Mouse (Mus musculus): Measurements from ENCODE around the gene Mmp9. TPM values are rescaled to one million over a fixed set of nuclear protein-coding genes. Genes with fewer than 3 reads are reported as not detected.
A peak's percentile ranks its signal among the peaks of the same experiment; 100 is the strongest.

Mmp9 gene
- polyA plus RNA-seq, 1 experiment, result 1.1 TPM

DNA sequence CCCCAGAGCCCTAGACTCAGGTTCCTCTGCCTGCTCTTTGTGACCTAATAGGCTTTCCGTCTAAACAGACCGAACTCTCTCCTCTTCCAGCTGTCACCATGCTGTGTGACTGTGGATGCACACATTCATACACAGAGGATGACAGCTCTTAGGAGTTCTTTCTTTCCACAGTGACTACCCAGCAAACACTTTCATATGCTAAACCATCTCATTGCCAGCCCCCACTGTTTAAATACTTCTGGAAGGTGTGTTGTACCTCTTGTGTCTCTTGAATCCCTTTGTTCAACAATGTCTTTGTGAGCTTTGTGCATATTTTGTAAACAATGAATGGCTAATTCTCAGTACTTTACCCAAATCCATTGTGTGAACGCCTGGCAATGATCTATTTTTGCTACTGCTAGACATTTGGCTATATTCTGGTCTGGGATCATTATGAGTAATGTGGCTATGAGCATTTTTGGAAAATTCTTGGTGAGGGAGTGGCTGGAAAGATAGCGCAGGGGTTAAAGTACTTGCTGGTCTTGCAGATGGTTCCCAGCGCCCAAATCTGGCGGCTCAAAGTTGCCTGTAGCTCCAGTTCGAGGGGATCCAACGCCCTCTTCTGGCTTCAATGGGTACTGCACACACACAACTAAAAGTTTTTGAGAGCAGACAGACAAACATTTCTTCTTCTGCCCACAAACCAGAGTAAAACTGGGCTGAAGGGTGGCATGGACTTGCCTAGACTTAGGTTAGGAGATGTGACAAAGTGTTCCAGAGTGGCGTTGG, 17.2 kb downstream of the Mmp9 start:
- peaks cover 7% of the 10 kb centered on the region for H3K27me3 ChIP-seq (ENCODE audit: control insufficient read depth, insufficient read depth, insufficient read length)
- no peaks in the 10 kb centered on the region for H3K79me3 ChIP-seq (ENCODE audit: low read depth)
- H3ac ChIP-seq (ENCODE audit: control insufficient read depth, insufficient read length, low read depth), result no peak overlapping the region
- no peaks in the 10 kb centered on the region for H3K79me2 ChIP-seq (ENCODE audit: control insufficient read depth, insufficient read depth)
- H3K4me3 ChIP-seq (ENCODE audit: insufficient read depth, poor library complexity, severe bottlenecking), result no peak overlapping the region
- no peaks in the 10 kb centered on the region for H3K36me3 ChIP-seq (ENCODE audit: control insufficient read depth, insufficient read depth)
- TF ChIP-seq MAX (IDR thresholded peaks at IDR 0.05) (no peak), CTCF (IDR thresholded peaks at IDR 0.05; ENCODE audit: control insufficient read depth, insufficient read depth, insufficient read length) (no peak), MYOG (IDR thresholded peaks at IDR 0.05; ENCODE audit: control insufficient read depth, extremely low read depth, insufficient read length) (no peak), MYOD1 (IDR thresholded peaks at IDR 0.05; ENCODE audit: control insufficient read depth, insufficient read length, low read depth) (no peak), FOSL1 (IDR thresholded peaks at IDR 0.05; ENCODE audit: insufficient read depth, low read length, poor library complexity, severe bottlenecking) (no peak), USF1 (IDR thresholded peaks at IDR 0.05; ENCODE audit: low read depth) (no peak)

DNA sequence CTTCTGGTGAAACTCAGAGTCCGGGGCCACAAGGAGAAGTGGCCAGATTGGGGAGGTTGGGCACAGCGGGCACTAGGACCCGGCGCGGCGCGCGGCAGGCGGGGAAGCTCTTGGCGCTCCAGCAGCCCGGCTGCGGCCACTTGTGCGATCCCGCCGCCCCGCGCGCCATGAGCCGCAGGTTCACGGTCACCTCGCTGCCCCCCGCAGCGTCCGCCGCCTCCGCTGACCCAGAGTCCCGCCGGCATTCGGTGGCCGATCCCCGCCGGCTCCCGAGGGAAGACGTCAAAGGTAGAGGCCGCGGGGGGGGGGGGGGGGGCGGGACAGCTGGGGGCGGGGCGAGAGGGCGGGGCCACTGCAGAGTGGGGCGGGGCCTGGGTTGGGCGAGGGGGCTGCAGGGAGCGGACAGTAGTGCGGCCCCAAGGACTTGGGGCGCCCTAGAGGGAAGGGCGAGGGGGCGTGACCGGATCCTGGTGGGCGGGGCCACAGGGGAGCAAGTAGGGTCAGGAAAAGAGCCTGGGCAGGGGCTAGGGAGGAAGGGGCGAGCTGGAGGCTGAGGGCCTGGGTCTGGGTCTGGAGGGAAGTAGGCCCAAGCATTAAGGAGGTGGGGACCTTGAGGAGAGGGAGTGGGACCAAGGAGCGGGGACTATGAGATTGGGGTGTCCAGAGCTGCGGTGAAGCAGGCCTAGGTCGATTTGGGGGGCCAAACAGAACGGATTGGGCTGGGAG, 20.3 kb downstream of the Mmp9 start, which contains the start of gene Slc12a5:
Slc12a5 (plus strand) TSS at position 87 of the 726 bp plus-strand sequence.
- Histone ChIP-seq H3K36me3 (ENCODE audit: control insufficient read depth, insufficient read depth) (no peaks in the 10 kb centered on the region), H3K4me3 (ENCODE audit: insufficient read depth, poor library complexity, severe bottlenecking) (peak within 1 kb of the TSS; percentile 18), H3K79me2 (ENCODE audit: control insufficient read depth, insufficient read depth) (no peaks in the 10 kb centered on the region), H3K27me3 (ENCODE audit: control insufficient read depth, insufficient read depth, insufficient read length) (peaks cover 8% of the 10 kb centered on the region), H3ac (ENCODE audit: control insufficient read depth, insufficient read length, low read depth) (peak within 1 kb of the TSS; percentile 16), H3K79me3 (ENCODE audit: low read depth) (no peaks in the 10 kb centered on the region)
- TF ChIP-seq CEBPB (IDR thresholded peaks at IDR 0.05; ENCODE audit: low read depth), result no peak
- no peak for TF ChIP-seq MYOD1 (IDR thresholded peaks at IDR 0.05; ENCODE audit: control insufficient read depth, insufficient read length, low read depth)
- no peak for TF ChIP-seq USF1 (IDR thresholded peaks at IDR 0.05; ENCODE audit: low read depth)
- TF ChIP-seq CTCF (IDR thresholded peaks at IDR 0.05; ENCODE audit: control insufficient read depth, insufficient read depth, insufficient read length), result no peak
- TF ChIP-seq MYOG (IDR thresholded peaks at IDR 0.05; ENCODE audit: control insufficient read depth, extremely low read depth, insufficient read length), result no peak
- TF ChIP-seq FOSL1 (IDR thresholded peaks at IDR 0.05; ENCODE audit: insufficient read depth, low read length, poor library complexity, severe bottlenecking), result no peak
- no peak for TF ChIP-seq MAX (IDR thresholded peaks at IDR 0.05)

DNA sequence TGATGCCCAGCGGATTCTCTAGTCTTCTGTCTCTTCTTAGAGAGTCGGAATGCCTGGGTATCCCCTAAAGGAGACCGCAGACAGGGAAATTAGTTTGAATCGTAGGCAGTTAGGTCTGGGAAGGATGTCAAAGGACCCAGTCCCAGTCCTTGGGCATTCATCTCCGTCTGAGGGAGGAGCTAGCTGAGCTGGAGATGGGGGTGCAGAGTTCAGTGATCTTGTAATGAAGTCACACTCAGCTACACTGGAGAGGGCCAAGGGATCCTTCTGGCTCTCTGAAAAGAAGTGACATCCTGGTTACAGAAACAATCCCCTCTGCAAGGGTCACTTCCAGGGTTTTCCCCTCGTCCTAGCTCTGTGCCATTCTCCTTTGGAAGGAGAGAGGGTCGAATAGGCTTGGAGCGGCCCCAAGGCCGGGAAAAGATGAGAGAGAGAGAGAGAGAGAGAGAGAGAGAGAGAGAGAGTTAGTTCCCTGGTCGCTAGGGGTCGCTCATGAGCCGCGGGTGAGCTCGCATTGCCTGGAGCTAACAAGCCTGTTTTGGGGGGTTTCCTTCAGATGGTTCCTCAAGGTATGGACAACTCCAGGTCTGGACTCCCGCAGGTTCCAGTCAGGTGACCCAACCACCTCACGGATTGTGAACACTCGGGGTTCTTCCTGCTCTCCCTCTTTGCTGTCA, 21.1 kb downstream of the Mmp9 start:
- H3K79me2 ChIP-seq (ENCODE audit: control insufficient read depth, insufficient read depth), result no peaks in the 10 kb centered on the region
- TF ChIP-seq MYOD1 (IDR thresholded peaks at IDR 0.05; ENCODE audit: control insufficient read depth, insufficient read length, low read depth) (no peak), CTCF (IDR thresholded peaks at IDR 0.05; ENCODE audit: control insufficient read depth, insufficient read depth, insufficient read length) (peak; percentile 40)
- H3ac ChIP-seq (ENCODE audit: control insufficient read depth, insufficient read length, low read depth), result no peak overlapping the region
- no peak overlapping the region for H3K4me3 ChIP-seq (ENCODE audit: insufficient read depth, poor library complexity, severe bottlenecking)
- no peaks in the 10 kb centered on the region for H3K79me3 ChIP-seq (ENCODE audit: low read depth)
- H3K27me3 ChIP-seq (ENCODE audit: control insufficient read depth, insufficient read depth, insufficient read length), result peaks cover 8% of the 10 kb centered on the region
- no peaks in the 10 kb centered on the region for H3K36me3 ChIP-seq (ENCODE audit: control insufficient read depth, insufficient read depth)

DNA sequence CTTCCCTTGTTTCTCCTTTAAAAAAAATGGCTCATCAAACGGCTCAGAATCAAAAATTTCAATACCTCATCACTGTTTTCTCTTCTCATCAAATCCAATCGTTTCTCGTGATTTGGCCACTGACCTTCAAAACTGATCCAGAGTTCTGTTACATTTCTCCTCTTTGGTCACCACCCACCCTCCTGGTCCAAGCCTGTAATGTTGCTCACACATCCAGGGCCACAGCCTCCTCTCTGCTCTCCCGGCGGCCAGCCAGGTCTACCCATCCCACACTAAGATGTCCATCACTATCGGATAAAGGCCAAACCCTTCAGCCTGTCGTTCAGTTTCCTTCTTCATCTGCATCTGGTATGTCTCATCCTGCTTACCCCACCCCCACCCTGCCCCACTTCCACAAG, 21.6 kb downstream of the Mmp9 start:
- TF ChIP-seq CEBPB (IDR thresholded peaks at IDR 0.05; ENCODE audit: low read depth) (no peak), MYOG (IDR thresholded peaks at IDR 0.05; ENCODE audit: control insufficient read depth, extremely low read depth, insufficient read length) (no peak), MAX (IDR thresholded peaks at IDR 0.05) (no peak), FOSL1 (IDR thresholded peaks at IDR 0.05; ENCODE audit: insufficient read depth, low read length, poor library complexity, severe bottlenecking) (no peak), MYOD1 (IDR thresholded peaks at IDR 0.05; ENCODE audit: control insufficient read depth, insufficient read length, low read depth) (no peak), CTCF (IDR thresholded peaks at IDR 0.05; ENCODE audit: control insufficient read depth, insufficient read depth, insufficient read length) (no peak), USF1 (IDR thresholded peaks at IDR 0.05; ENCODE audit: low read depth) (no peak)
- Histone ChIP-seq H3K4me3 (ENCODE audit: insufficient read depth, poor library complexity, severe bottlenecking) (no peak overlapping the region), H3ac (ENCODE audit: control insufficient read depth, insufficient read length, low read depth) (no peak overlapping the region), H3K79me3 (ENCODE audit: low read depth) (no peaks in the 10 kb centered on the region), H3K27me3 (ENCODE audit: control insufficient read depth, insufficient read depth, insufficient read length) (peaks cover 10% of the 10 kb centered on the region), H3K79me2 (ENCODE audit: control insufficient read depth, insufficient read depth) (no peaks in the 10 kb centered on the region), H3K36me3 (ENCODE audit: control insufficient read depth, insufficient read depth) (no peaks in the 10 kb centered on the region)

DNA sequence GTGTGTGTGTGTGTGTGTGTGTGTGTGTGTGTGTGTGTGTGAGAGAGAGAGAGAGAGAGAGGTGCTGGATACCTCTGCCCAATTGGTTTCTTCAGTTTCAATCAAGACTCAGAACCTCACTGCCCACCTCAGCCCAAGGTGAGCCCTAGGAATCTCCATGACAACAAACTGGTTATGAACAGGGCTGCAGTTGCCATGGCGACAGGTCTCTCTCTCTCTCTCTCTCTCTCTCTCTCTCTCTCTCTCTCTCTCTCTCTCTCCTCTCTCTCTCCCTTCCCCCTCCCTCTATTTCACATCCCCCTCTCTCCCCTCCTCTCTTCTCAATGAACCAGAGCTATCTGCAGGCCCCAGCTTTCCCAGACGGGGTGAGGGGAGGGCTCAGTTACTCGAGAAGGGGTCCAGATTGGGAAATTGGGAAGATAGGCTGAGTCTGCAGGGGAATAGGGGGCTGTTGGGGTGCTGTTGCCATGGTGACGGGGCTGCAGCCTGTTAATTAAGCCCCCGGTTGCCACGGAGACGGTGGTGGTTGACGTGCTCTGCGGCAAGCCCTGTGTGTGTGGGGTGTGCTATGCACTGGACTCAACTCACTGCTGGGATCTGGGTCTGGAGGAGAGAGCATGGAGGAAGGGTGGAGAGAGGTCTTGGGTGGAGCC, 23.8 kb downstream of the Mmp9 start:
- no peaks in the 10 kb centered on the region for H3K79me3 ChIP-seq (ENCODE audit: low read depth)
- H3K4me3 ChIP-seq (ENCODE audit: insufficient read depth, poor library complexity, severe bottlenecking), result no peak overlapping the region
- peaks cover 32% of the 10 kb centered on the region for H3K27me3 ChIP-seq (ENCODE audit: control insufficient read depth, insufficient read depth, insufficient read length)
- H3K36me3 ChIP-seq (ENCODE audit: control insufficient read depth, insufficient read depth), result no peaks in the 10 kb centered on the region
- TF ChIP-seq CTCF (IDR thresholded peaks at IDR 0.05; ENCODE audit: control insufficient read depth, insufficient read depth, insufficient read length), result no peak
- TF ChIP-seq MAX (IDR thresholded peaks at IDR 0.05), result no peak
- no peak for TF ChIP-seq USF1 (IDR thresholded peaks at IDR 0.05; ENCODE audit: low read depth)
- TF ChIP-seq MYOG (IDR thresholded peaks at IDR 0.05; ENCODE audit: control insufficient read depth, extremely low read depth, insufficient read length), result no peak
- no peak for TF ChIP-seq FOSL1 (IDR thresholded peaks at IDR 0.05; ENCODE audit: insufficient read depth, low read length, poor library complexity, severe bottlenecking)
- TF ChIP-seq MYOD1 (IDR thresholded peaks at IDR 0.05; ENCODE audit: control insufficient read depth, insufficient read length, low read depth), result no peak
- H3ac ChIP-seq (ENCODE audit: control insufficient read depth, insufficient read length, low read depth), result no peak overlapping the region
- no peaks in the 10 kb centered on the region for H3K79me2 ChIP-seq (ENCODE audit: control insufficient read depth, insufficient read depth)
